Mouse (Mus musculus) brain, embryonic 14.5 days (tissue): ENCODE data around the gene Slc7a9. TPM values are rescaled to one million over a fixed set of nuclear protein-coding genes. Genes with fewer than 3 reads are reported as not detected.

ENCODE experiments used
- DNase-seq: peaks from one replicate; pipeline ENCODE4 v3.0.0-alpha.2; 2011; ENCODE audit warnings: low read depth
- CTCF ChIP-seq: fragments of 200-500 bp; IDR thresholded peaks from 2 replicates; pipeline ENCODE4 v1.5.1; 2012; ENCODE audit warnings: inconsistent platforms, mild to moderate bottlenecking, moderate library complexity, borderline replicate concordance; ENCODE audit not compliant: insufficient read depth, insufficient read length; ENCODE audit errors: extremely low read depth
- POLR2A ChIP-seq: fragments of 200-500 bp; IDR thresholded peaks from 2 replicates; pipeline ENCODE4 v1.6.1; 2012; ENCODE audit warnings: mild to moderate bottlenecking, inconsistent platforms, borderline replicate concordance; ENCODE audit not compliant: poor library complexity, insufficient read depth, insufficient read length, severe bottlenecking; ENCODE audit errors: extremely low read depth
- polyA plus RNA-seq: library from polyadenylated mRNA; depleted of rRNA; stranded (reverse); fragments of >200 nt; gene quantifications from 2 replicates; pipeline ENCODE4 v1.2.3, GENCODE M21; 2012; rRNA removed

Gene Slc7a9
- polyA plus RNA-seq = 0.05 and 0.06 TPM in 2 replicates

DNA sequence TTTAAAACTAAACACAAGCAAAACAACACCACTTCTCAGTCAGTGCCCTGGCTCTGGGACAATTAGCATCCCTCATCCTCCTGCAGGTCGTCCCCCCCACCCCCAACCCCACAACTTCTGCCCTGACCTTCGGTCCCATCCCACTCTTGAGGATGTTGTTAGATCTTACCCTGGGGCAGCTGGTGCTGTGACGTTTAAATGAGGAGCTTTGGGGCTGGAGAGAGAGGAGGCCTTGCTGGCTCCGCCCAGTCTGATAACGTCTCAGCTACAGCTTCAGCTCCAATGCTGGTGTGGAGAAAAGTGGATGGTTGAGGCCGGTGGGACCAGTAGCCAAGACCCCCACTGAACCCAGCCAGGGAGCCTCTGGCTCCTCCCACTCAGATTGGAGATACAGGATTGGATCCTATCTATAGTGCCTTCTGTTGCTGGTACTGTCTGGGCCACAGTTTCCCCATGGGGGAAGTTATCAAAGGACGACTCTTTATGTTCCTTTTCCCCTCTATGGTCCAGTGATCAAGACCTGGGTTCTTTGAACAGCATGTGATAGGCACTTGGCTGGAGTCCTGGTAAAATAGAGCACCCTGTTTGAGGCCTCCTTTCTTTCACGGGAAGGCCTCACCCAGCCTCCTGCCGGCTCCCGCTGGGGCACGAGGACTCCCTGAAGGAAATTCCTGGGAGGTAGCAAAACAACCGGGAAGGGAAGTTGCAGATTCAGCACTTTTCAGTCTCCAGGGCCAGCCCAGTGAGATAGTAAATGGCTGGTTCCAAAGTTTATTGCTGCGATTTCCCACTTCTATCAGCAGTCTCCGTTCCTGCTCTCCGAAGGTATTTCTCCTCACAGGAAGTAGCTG is at the start of gene Slc7a9:
TSS of gene Slc7a9 (plus strand) at position 801 of the 851 bp plus-strand sequence.
- TF ChIP-seq POLR2A (no peak), CTCF (no peak)
- peak; percentile 4 for DNase-seq

DNA sequence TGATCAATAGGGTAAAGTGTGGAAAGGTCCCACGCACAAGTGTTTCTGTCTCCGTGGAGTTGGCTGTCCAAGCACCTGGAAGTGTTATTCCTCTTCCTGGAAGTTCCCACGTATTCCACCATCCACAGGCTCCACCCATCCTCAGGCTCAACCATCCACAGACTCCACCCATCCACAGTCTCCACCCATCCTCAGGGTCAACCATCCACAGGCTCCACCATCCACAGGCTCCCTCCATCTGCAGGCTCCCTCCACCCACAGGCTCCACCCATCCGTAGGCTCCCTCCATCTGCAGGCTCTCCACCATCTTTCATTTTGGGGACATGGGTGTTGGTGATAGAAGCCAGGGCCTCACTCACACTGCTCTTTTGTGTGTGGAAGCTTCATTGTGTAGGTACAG is 47.4 kb upstream of the Slc7a9 start:
- TF ChIP-seq POLR2A (no peak), CTCF (no peak)
- DNase-seq = no peak

DNA sequence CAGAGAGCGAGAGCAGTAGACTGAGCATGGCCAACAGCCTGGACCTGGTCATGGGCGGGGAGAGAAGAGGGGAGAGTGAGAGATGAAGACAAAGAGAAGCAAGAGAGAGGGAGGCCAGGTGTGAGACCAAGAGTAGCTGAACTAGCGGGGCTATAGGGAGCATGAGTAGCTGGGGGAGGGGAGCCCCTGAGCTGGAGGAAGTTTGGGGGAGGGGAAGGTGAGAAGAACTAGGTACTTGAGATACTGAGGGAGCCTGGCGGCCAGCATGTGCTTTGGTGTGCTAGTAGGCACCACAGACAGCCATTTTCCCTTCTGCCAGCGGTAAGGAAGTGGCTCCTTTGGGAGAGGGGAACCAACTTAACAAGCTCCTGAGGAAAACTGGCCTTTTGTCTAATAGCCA is 33.4 kb upstream of the Slc7a9 start:
- DNase-seq = no peak
- TF ChIP-seq POLR2A = no peak
- no peak for TF ChIP-seq CTCF

DNA sequence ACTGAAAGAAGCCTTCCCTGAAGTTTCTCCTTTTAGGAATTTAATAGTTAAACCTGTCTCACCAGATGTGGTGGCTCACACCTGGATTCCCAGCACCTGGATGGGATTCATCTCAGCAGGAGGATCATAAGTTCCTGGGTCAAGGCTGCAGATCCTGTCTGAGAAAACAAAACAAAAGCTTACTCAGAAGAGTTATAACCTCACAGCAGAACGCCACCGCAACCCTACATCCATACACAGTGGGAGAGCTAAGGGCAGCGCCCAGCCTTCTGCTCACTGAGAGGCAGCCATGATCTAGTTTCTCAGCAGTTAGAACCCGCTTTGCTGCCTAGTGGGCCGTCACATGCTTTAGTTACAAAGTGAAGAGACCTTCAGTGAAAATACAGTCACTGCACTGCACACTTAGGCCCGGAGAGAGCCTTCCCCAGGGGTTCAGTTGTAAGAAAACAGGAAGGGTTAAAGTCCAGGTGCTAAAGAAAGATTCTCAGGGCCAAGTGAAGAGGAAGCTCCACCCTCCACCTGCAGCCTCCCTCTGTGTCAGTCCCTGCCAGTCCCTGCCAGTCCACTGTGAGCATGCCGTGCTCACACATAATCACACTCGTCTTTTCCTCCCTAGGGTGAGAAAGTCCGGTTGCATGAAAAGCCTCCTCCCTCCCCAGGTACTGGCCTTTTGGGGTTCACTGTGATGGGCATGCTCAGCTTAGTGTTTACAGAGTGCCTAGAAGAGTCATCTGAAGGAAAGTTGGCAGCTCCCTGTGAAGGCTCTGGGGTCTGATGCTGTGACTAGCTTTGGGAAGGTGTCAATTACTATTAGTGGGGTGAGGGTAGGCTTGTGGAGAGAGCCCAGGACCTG is 32.6 kb upstream of the Slc7a9 start:
- no peak for DNase-seq
- no peak for TF ChIP-seq CTCF

DNA sequence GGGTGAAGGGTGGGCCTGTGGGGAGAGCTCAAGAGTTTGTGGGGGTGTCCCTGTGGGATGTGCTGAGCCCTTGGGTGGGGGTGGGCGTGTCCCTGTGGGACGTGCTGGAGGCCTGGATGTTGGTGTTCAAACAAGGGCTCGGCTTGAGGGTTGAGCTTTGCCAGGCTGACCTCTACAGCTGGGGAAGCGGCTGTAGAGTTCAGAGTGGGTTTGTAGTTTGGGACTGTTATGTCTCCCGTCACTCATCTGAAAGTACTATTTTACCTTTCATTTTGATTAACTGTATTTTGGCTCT is 32.0 kb upstream of the Slc7a9 start:
- no peak for TF ChIP-seq CTCF
- TF ChIP-seq POLR2A = no peak
- no peak for DNase-seq

DNA sequence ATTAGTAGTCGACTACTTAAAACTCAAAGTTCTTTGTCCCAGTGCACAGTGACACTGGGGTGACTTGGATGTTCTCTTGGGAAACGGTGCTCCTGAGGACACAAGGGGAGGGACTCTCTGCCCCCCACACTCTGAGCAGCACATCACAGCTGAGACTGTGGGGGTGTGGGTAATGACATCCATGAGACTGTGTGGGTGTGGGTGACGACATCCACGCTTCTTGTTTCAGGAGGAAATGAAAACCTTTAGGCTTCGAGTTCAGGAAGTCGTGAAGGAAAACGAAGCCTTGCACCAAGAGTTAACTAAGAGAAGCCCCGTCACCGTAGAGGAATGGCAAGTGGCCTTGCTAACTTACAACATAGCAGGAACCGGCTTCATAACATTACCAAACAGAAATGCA is 25.5 kb upstream of the Slc7a9 start:
- no peak for DNase-seq
- TF ChIP-seq CTCF (no peak), POLR2A (no peak)

DNA sequence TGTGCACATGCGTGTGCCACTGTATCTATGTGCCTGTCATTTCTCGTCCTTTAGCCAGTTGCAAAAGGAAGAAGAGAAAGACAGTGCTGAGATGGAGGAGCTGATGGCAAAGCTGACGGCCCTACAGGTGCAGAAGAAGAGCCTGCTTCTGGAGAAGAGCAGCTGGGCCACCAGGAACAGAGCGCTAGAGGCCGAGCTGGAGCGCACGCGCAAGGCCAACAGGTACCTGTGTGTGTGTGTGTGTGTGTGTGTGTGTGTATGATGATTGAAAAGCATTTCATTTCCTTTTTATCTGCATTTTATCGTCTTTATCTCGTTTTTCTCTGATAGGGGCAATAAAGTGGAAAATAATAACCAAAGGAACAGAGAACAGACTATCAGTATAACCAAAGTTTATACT is 20.4 kb upstream of the Slc7a9 start:
- DNase-seq = no peak
- no peak for TF ChIP-seq POLR2A
- no peak for TF ChIP-seq CTCF

DNA sequence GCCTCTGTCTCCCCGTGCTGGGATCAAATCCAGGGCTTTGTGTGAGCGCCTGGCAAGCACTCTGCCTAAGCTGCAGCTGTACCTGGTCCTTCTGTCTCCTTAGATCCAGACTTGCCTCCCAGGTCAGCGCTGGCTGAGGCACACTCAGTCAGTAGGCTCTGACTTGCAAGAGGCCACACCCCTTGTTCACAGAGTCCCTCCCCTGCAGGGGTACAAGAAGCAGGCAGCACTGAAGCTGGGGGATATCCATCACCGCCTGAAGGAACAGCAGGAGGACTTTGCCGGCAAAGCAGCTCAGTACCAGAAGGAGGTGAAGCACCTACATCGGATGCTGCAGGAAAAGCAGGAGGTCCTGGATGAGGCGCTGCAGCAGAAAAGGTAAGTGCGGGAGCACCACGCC is 13.3 kb upstream of the Slc7a9 start:
- TF ChIP-seq POLR2A = no peak
- TF ChIP-seq CTCF = no peak
- no peak for DNase-seq

DNA sequence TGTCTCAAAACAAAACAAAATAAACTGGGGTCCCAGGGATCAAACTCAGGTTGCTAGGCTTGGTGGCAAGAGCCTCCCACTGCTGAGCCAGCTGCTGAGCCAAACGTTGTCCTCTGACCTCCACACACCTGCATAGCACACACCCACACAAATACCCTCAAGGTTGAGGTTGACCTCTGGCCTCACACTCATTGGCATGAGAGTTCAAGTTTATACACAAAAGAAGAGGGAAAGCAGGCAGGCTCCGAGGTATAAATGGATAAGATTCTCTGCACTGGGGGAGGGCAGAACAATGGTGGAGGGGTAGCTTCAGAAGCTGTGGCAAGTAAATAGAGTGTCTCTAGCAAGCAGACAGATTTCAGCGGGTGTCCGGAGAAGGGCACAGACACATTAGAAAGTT is 1.1 kb upstream of the Slc7a9 start:
- DNase-seq = no peak
- TF ChIP-seq POLR2A (no peak), CTCF (no peak)

DNA sequence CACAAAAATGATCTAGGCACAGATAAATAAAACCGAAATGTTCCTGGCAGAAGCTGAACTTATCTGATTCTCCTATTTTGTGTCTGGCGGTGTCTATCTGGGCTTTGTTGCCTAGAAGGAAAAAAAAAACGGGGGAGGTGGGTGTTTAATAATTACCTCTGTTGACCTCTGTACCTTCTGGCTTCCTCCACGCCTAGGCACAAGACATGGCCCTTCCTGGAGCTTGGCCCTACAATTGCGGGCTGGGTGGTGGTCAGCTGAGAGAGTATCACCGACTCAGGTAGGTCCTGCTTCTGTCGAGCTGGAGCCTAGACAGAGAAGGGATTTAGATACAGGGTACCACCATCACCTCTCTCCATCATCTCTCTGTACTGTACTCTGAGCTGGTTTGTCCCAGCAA is 271 bp downstream of the Slc7a9 start:
- TF ChIP-seq POLR2A (no peak), CTCF (no peak)

DNA sequence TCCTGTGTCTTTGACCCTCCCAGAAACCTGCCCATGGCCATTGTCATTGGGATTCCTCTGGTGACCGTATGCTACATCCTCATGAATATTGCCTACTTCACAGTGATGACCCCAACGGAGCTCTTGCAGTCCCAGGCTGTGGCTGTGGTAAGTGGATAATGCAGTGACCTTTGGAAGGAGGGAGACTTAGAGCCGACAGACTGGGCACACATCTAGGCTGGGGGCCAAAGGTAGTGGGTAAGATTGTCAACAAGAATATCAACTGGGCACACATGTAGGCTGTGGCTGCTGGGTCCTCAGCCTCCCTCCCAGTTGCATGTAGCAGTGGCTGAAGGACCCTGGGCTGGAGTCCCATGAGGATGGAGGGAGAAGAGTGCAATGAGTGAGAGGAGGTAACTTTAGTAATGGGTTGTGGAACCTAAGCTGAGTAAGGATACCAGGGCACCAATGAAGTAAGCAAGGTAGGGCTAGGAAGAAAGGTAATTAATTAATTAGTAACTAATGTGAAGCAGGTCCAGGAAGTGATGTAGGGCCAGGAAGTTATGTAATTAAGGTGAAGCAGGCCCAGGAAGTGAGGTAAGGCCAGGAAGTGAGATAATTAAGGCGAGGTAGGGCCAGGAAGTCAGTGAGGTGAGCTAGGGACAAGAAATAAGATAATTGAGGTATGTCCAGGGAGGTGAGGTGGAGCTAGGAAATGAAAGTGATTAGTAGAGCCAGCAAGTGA is 7.7 kb downstream of the Slc7a9 start:
- TF ChIP-seq CTCF (no peak), POLR2A (no peak)
- no peak for DNase-seq

More for the DNA sequence above, 271 bp downstream of the Slc7a9 start:
- no peak for DNase-seq

DNA sequence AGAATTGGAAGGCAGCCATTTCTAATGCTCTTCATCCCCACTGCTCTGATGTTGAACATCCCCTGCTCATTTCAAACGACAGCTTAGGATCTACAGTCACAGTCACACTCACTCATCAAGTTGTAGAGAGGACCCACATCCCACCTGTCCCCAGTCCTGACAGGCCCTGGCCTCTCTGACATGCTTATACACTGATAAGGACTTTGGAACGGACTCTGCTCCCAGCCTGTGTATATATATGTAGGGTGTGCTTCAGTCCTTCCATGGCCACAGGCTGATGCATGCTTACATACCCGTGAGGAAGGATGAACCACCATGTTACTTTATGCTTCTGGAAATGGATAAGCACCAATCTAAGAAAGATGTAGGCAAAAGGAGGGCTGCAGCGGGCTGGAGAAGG is 12.4 kb downstream of the Slc7a9 start:
- DNase-seq = no peak
- TF ChIP-seq POLR2A = no peak
- no peak for TF ChIP-seq CTCF

DNA sequence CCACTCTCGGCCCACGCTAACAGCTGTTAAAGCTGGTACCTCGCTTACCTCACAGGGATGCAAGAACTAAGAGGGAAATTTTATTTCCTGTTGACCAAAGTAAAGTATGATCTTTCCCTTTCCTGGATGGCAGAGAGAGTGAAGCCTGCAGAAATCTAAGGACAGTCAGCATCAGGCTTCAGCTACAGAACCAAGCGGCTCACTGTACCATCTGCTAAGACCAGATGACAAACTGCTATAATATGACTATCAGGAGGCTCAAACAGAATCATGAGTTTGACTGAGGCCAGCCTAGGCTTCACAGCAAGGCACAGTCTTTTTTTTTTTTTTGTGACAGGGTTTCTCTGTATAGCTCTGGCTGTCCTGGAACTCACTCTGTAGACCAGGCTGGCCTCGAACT is 16.4 kb downstream of the Slc7a9 start:
- TF ChIP-seq POLR2A (no peak), CTCF (no peak)
- DNase-seq = no peak
